Mouse (Mus musculus) adrenal gland (tissue): ENCODE measurements around the gene Cyp2j6.
"Not testable (repeated sequence)": the region's sequence is repeated elsewhere in the genome, so short reads cannot be mapped to it uniquely, and the experiment has no call there.

Source experiments
- intact Hi-C: fragments of 180-260 bp; cut with DNase I; formaldehyde crosslinking; loops from one replicate; pipeline ENCODE4 v1.15.1; 2025
- long read RNA-seq, 2 experiments: library from polyadenylated mRNA; unstranded; transcript quantifications; one replicate each; pipeline ENCODE4 v2.0.0; 2020; ENCODE audit warnings: borderline replicate concordance in 1 of 2; ENCODE audit not compliant: insufficient replicate concordance in 1 of 2

The Cyp2j6 gene
- long read RNA-seq, experiment 1, transcript Cyp2j6-201 (9 exons, 3,605 nt) = major isoform, 14 of 16 reads
- long read RNA-seq, experiment 1, partial matches to known transcripts = 2 of 16 reads
- long read RNA-seq, experiment 1, other reads (novel, unspliced or antisense) = 0 of 16 reads
- long read RNA-seq, experiment 2, transcript Cyp2j6-201 (9 exons, 3,605 nt) = major isoform, 8 of 8 reads
- long read RNA-seq, experiment 2, partial matches to known transcripts = 0 of 8 reads
- long read RNA-seq, experiment 2, other reads (novel, unspliced or antisense) = 0 of 8 reads

- intact Hi-C loops = no loop called here
Observed at GRCm38 (mm10) chr4:96553133-96553819, at the start of gene Cyp2j6. Cyp2j6 (minus strand) TSS chr4:96553661.

GRCm38 (mm10) chr4:96591791-96592150, 38.3 kb upstream of the Cyp2j6 start:
- intact Hi-C loops = no loop called here

- intact Hi-C loops = no loop called here
Observed at GRCm38 (mm10) chr4:96590911-96591790, 37.7 kb upstream of the Cyp2j6 start, which contains the start of gene Cyp2j9. Cyp2j9 (minus strand) TSS chr4:96591578.

GRCm38 (mm10) chr4:96581425-96582088, 28.1 kb upstream of the Cyp2j6 start:
- intact Hi-C loops = no loop called here

- intact Hi-C loops = not testable (repeated sequence)
Observed at GRCm38 (mm10) chr4:96580351-96580750, 26.9 kb upstream of the Cyp2j6 start.

- intact Hi-C loops = no loop called here
Observed at GRCm38 (mm10) chr4:96569442-96569841, 16.0 kb upstream of the Cyp2j6 start.

- intact Hi-C loops = no loop called here
Observed at GRCm38 (mm10) chr4:96567988-96568387, 14.5 kb upstream of the Cyp2j6 start.

- intact Hi-C loops = no loop called here
Observed at GRCm38 (mm10) chr4:96565808-96566207, 12.3 kb upstream of the Cyp2j6 start.

GRCm38 (mm10) chr4:96560464-96560863, 7.0 kb upstream of the Cyp2j6 start:
- intact Hi-C loops = no loop called here

GRCm38 (mm10) chr4:96559781-96560180, 6.3 kb upstream of the Cyp2j6 start:
- intact Hi-C loops = no loop called here

- intact Hi-C loops = no loop called here
Observed at GRCm38 (mm10) chr4:96551619-96552018, 1.8 kb downstream of the Cyp2j6 start.

GRCm38 (mm10) chr4:96545976-96546375, 7.5 kb downstream of the Cyp2j6 start:
- intact Hi-C loops = no loop called here

GRCm38 (mm10) chr4:96525772-96526171, 27.7 kb downstream of the Cyp2j6 start:
- intact Hi-C loops = loop anchor here (5.0 kb wide), 1 partner anchor 157 kb away; no protein-coding TSS in a partner anchor

- intact Hi-C loops = loop anchor here (5.0 kb wide), 1 partner anchor 250 kb away; no protein-coding TSS in a partner anchor
Observed at GRCm38 (mm10) chr4:96522256-96522655, 31.2 kb downstream of the Cyp2j6 start.

GRCm38 (mm10) chr4:96510083-96510482, 43.4 kb downstream of the Cyp2j6 start:
- intact Hi-C loops = no loop called here

GRCm38 (mm10) chr4:96507286-96507685, 46.2 kb downstream of the Cyp2j6 start, which contains the start of gene Cyp2j8:
Cyp2j8 (minus strand) TSS chr4:96507386.
- intact Hi-C loops = no loop called here
